Mouse (Mus musculus): ENCODE measurements around the gene Epha8. TPM values are rescaled to one million over a fixed set of nuclear protein-coding genes. Genes with fewer than 3 reads are reported as not detected.

Epha8 gene
- 0.11 and 0.19 TPM in 2 replicates for polyA plus RNA-seq (2021; fragmentation: Nextera tagmentation)
- long read RNA-seq, experiment 1: 0 reads
- long read RNA-seq, experiment 2, full-length matches to known transcripts: 4 of 11 reads
- long read RNA-seq, experiment 2, partial matches to known transcripts: 6 of 11 reads
- long read RNA-seq, experiment 2, other reads (novel, unspliced or antisense): 1 of 11 reads

GRCm38 (mm10) chr4:136956751-136957446 is at the start of gene Epha8:
Gene Epha8, minus strand, starts transcription at chr4:136956816.

GRCm38 (mm10) chr4:136898637-136899036 is 58.0 kb downstream of the Epha8 start, which contains the start of gene C1qa:
Gene C1qa, minus strand, starts transcription at chr4:136898803.

GRCm38 (mm10) chr4:136892811-136893210 is 63.8 kb downstream of the Epha8 start, which contains the start of gene C1qc:
Gene C1qc, minus strand, starts transcription at chr4:136893065.

GRCm38 (mm10) chr4:136886101-136886500 is 70.5 kb downstream of the Epha8 start, which contains the start of gene C1qb:
Gene C1qb, minus strand, starts transcription at chr4:136886187.

Other genes starting within 250 kb of the Epha8 start
- gene Ephb2, start 120.8 kb downstream of the Epha8 start, polyA plus RNA-seq (2021; fragmentation: Nextera tagmentation): 0.89 and 0.98 TPM in 2 replicates
- 216 and 224 TPM in 2 replicates for gene C1qb, start 70.6 kb downstream of the Epha8 start, polyA plus RNA-seq (2021; fragmentation: Nextera tagmentation)
- 160 and 165 TPM in 2 replicates for gene C1qc, start 63.8 kb downstream of the Epha8 start, polyA plus RNA-seq (2021; fragmentation: Nextera tagmentation)
- 205 and 215 TPM in 2 replicates for gene C1qa, start 58.0 kb downstream of the Epha8 start, polyA plus RNA-seq (2021; fragmentation: Nextera tagmentation)
- gene Zbtb40, start 92.0 kb upstream of the Epha8 start, polyA plus RNA-seq (2021; fragmentation: Nextera tagmentation): 0.99 and 1.2 TPM in 2 replicates

Measured in layer of hippocampus, adult 6 months (tissue).